Mouse (Mus musculus): ENCODE results near the gene Gramd1b.

Gramd1b gene

DNA sequence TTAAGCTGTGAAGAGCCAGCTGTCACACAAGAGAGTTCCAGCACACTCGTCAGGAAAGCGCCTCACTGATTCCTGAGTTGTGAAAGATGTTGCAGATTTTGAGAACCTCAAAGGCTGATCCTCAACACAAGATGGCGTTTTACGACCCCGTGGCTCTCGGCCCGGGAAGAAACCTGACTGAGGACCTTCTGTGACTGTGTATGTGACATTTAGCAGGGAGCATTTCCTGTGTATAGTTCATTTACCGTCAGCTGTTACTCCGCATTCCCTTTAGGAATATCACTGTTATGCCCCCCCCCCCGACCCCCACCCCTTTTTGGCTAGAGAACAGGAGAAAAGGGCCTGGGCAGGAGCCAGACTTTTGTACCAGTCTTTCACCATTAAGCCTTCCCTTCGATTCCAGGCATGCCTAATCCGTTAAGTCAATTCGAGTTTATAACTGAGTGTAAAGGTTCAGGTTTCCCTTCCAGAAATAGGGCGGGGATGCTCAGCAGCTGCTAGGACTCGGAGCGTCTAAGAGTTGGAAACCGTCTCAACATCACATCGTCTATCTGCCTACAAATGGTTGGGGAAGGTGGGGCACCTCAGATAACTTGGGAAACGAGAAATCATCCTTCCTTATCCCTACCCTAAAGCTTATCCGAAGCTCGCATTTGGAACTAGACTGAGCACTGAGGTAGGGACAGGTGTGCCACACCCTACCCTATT lies 263.0 kb downstream of the Gramd1b start:
- DNase-seq (ENCODE audit: low spot score), result no peak

DNA sequence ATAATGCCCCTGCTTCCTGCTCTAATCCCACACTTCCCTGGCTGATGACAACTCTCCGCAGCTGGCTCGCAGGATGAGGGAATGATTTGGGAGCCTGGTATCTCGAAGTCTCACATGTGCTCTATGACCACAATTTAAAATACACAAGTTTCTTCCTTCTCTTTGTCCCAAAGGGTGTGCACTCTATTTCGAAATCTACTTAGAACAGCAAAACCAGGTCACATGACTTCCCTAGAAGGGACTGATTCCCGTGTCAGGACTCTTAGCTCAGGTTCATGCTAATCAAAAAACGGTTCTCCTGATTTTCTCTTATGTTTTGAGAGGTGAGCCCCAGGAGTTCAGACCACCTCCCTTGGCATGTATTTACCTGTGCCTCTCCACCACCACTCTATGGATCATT lies 267.3 kb downstream of the Gramd1b start:
- DNase-seq (ENCODE audit: low spot score), result no peak

GRCm38 (mm10) chr9:40252459-40252858 lies 278.7 kb downstream of the Gramd1b start:
- no peak for DNase-seq (ENCODE audit: low spot score)

DNA sequence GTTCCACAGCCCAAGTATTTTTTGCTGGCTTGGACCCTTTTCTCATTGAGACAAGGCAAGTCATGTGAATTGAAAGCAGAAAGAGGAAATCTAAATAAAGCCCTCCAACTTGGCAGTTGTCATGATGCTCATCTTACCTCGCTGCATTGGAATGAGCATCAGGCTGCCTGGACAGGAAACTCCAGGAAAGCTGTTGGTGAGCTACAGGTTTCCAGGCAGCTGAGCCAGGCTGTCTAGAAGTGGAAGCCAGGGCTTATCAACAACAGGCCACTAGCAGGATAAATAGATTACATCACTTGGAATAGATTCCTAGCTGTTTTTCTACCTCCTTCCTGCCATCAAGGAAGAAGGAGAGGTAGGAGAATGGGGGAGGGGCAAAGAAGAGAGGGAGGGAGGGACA lies 282.1 kb downstream of the Gramd1b start:
- DNase-seq (ENCODE audit: low spot score), result no peak

DNA sequence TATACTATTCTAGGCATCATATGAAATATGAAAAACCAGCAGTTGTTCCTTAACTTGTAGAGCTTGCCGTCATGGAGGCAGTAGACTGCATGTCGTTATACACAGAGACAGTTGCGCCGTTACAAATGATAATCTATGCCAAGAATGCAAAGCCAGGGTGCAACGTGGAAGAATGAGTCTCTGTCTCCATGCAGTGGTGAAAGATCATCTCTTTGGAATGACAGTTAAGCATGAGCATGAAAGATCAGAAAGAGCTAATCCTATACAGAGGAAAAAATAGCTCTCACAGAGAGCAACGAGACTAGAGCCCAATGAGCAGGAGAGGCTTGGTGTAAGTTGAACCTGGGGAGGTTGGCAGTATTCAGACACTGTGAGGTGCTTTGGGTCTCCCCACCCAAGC lies 284.5 kb downstream of the Gramd1b start:
- DNase-seq (ENCODE audit: low spot score), result no peak

- DNase-seq (ENCODE audit: low spot score), result no peak
These were observed 285.1 kb downstream of the Gramd1b start for GRCm38 (mm10) chr9:40245974-40246665.

DNA sequence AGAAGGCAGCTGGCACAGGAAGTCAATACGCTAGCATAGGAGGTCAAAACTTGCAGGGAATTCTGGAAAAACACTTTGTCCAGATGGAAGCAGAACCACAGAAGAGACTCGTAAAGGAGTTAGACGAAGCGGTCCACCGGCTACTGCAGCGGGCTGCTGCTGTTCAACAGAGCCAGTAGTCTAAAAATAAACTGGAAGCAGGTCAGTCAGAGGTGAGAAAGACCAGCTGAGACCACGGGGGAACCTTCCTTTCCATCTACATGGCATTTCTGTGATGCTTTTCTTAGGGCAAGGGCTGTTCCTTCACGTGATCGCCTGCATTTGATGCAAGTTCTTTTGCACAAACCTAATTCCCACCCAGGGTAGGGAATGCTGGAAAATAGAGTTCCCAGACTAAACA lies 285.7 kb downstream of the Gramd1b start:
- no peak for DNase-seq (ENCODE audit: low spot score)

Data from ovary, postnatal 10 days (tissue).